Mouse (Mus musculus) layer of hippocampus, adult 11-12 months (tissue): ENCODE results near the gene Sh3bp4.

Experiments used
- DNase-seq: peaks from one replicate; pipeline ENCODE4 v3.0.0; 2022; ENCODE audit warnings: low spot score

Sh3bp4 gene

GRCm38 (mm10) chr1:89184839-89185238, 114.6 kb downstream of the Sh3bp4 start:
- no peak for DNase-seq

- DNase-seq: no peak
Measured at GRCm38 (mm10) chr1:89187441-89187840, 117.2 kb downstream of the Sh3bp4 start.

DNA sequence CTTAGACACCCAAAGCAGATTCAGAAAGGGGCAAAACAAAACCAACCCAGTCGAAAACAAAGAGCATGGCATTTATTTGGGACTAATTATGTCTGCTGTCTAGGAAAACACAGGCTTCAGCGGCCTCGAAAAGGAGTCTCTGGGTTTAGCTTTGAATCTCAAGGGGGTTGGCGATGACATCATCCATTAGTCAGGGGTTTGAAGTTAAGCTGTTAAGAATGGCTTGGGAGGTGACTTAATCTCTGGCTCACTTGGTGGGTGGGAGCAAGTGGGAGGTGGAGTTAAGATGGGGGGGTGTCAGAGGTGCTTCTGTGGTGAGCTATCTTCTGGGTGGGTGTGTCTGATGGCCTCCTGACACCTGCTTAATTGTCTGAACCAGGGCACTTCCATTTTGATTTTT, 117.9 kb downstream of the Sh3bp4 start:
- no peak for DNase-seq

DNA sequence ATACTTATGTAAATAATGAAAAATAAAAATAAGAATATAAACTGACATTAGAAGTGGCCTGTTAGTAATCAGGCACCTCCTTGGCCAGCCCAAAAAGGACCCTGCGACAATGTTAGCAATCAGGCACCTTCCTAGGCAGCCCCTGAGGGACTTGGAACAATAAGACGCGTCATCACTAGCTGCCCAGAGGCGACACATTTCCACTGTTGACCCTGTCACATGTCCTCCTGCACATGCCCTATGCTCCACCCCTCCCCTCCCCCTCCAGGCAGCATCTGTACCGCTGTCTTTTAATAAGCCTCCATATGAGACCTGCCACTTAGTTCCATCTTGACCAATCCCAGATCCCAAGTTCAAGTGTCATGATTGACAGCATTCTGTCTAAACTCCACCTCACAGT, 119.0 kb downstream of the Sh3bp4 start:
- DNase-seq: no peak

- no peak for DNase-seq
Measured at GRCm38 (mm10) chr1:89190621-89191020, 120.4 kb downstream of the Sh3bp4 start.

GRCm38 (mm10) chr1:89191127-89191740, 121.0 kb downstream of the Sh3bp4 start:
- DNase-seq: peak; percentile 52

DNA sequence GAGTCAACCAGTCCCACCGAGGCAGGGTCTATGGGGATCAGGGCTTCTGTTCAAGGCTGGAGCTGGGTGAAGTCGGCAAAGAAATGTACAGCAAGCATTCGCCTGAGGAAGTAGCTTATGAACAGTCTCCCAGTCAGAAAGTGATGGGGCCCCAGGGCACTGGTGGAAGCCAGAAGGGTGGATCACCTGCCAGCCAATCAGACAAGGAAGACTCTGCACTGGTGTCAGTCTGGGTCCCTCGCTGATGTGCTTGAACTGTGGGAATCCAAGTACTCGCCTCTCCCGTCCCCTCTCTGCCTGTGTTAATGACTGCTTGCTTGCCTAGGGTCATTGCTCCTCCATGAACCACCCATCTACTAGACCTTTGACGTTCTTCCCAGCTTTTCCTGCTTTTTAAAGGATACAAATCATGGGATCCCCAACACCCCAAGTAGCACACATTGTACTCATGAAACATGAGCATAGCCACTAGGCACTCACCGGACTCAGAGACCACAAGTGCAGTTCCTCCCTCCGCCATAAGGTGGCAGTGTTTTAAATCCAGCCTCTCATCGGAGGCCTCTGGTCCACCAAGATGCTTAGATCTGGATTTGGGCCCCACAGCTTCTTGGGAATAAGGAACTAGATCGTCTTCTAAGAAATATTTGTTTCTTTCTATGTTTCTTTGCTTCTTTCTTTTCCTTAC, 122.5 kb downstream of the Sh3bp4 start:
- DNase-seq: no peak

- no peak for DNase-seq
Measured at GRCm38 (mm10) chr1:89193576-89193975, 123.4 kb downstream of the Sh3bp4 start.

DNA sequence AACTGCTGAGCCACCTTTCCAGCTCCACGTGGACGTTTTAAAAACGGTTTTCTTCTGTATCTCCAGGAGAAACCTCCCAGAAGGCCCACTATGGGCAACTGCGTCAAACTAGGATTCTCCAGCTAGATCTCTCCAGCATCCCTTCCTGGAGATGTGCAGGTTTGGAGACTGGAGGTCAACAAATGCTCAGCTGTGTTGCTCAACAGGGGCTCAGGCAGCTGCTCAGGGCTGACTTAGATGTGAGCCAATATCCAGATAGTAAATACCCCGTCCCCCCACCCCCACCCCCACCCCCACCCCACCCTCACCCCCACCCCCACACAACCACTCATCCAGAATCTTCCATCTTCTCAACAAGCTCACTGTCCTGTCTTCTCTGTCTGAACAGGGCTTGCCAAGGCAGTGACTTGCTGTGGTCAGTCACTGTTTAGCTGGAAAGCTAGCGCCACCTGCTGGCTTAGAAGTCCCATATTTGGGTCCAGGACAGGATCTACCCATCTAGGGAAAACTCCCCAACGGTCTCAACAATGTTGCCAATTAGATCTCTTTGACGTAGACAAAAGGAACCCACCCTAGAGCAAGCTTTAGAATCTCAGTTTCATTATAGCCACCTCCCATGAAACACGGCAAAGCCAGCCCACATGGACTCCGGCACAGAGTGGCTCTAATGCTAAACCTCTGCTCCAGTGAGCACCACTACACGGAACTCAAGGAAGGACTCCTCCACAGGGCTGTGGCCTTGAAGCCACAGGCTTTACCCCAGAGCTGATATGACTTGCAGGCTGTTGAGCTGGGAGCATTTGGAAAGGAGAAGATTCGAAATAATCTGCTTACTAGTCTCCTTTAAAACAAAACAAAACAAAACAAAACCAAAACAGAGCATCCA, 125.9 kb downstream of the Sh3bp4 start:
- peak; percentile 85 for DNase-seq
